Mouse (Mus musculus) bone marrow, adult 2 months (tissue): ENCODE data around the gene Rab5if.

Source experiments
- CTCF ChIP-seq: fragments of 200-500 bp; IDR thresholded peaks from 2 replicates; pipeline ENCODE4 v1.5.1; 2011; ENCODE audit warnings: low read length, control low read depth; ENCODE audit not compliant: control insufficient read depth, insufficient read depth
- POLR2A ChIP-seq: fragments of 200-500 bp; IDR thresholded peaks from 2 replicates; pipeline ENCODE4 v1.6.1; 2011; ENCODE audit warnings: low read depth, mild to moderate bottlenecking, control low read depth, low read length, borderline replicate concordance; ENCODE audit not compliant: control insufficient read depth

DNA sequence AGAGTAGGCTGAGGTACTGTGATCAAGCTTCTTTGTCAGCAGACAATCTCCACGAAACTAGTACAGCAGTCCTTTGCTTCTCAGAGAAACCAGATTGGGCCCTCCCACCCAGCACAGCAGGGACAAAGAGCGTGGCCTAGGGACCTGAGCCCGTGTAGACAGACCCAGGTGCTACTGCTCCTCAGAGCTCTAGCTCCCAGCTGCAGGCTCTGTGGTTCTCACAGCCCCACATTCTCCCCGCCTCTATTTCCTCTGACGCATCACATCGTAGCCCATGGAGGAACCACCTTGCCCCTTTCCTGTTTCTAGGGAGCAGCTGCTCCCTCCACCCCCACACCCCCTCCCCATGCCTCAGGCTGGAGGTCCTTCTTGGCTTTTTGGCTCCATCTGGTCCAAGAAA is 24.1 kb downstream of the Rab5if start, which contains the start of gene Sla2:
- TF ChIP-seq CTCF (no peak), POLR2A (peak; percentile 47; the same call in 1 of the 2 replicates)
